Mouse (Mus musculus) G1E-ER4 (cell line): ENCODE data around the gene Hba-a2. TPM values are rescaled to one million over a fixed set of nuclear protein-coding genes. Genes with fewer than 3 reads are reported as not detected.

Experiments used
- GATA1 ChIP-seq: IDR thresholded peaks from one replicate; pipeline ENCODE4 v1.8.0; 2012; ENCODE audit warnings: low read length, inconsistent platforms
- polyA plus RNA-seq: library from polyadenylated mRNA; stranded (reverse); fragments of >175 nt; gene quantifications from 2 replicates; pipeline ENCODE4 v1.2.3, GENCODE M21; 2012

The Hba-a2 gene
- polyA plus RNA-seq, 1 experiment = 3,812 TPM

GRCm38 (mm10) chr11:32300279-32301267 is 4.3 kb downstream of the Hba-a2 start:
- no peak for TF ChIP-seq GATA1

GRCm38 (mm10) chr11:32301506-32301905 is 5.2 kb downstream of the Hba-a2 start:
- no peak for TF ChIP-seq GATA1

GRCm38 (mm10) chr11:32302824-32303419 is 6.6 kb downstream of the Hba-a2 start:
- no peak for TF ChIP-seq GATA1

- no peak for TF ChIP-seq GATA1
Measured at GRCm38 (mm10) chr11:32303455-32303854, 7.2 kb downstream of the Hba-a2 start.

GRCm38 (mm10) chr11:32307006-32307405 is 10.7 kb downstream of the Hba-a2 start:
- TF ChIP-seq GATA1 = no peak

GRCm38 (mm10) chr11:32309446-32309845 is 13.2 kb downstream of the Hba-a2 start:
- no peak for TF ChIP-seq GATA1

GRCm38 (mm10) chr11:32309928-32310327 is 13.6 kb downstream of the Hba-a2 start:
- TF ChIP-seq GATA1 = no peak

- TF ChIP-seq GATA1 = no peak
Measured at GRCm38 (mm10) chr11:32316009-32316408, 19.7 kb downstream of the Hba-a2 start.

- TF ChIP-seq GATA1 = no peak
Measured at GRCm38 (mm10) chr11:32320507-32321195, 24.4 kb downstream of the Hba-a2 start.

- TF ChIP-seq GATA1 = no peak
Measured at GRCm38 (mm10) chr11:32321196-32321565, 24.9 kb downstream of the Hba-a2 start.

GRCm38 (mm10) chr11:32324609-32325008 is 28.3 kb downstream of the Hba-a2 start:
- no peak for TF ChIP-seq GATA1

GRCm38 (mm10) chr11:32331075-32331474 is 34.8 kb downstream of the Hba-a2 start:
- no peak for TF ChIP-seq GATA1

GRCm38 (mm10) chr11:32331861-32332260 is 35.6 kb downstream of the Hba-a2 start:
- TF ChIP-seq GATA1 = no peak

- no peak for TF ChIP-seq GATA1
Measured at GRCm38 (mm10) chr11:32333235-32333634, 36.9 kb downstream of the Hba-a2 start.

- no peak for TF ChIP-seq GATA1
Measured at GRCm38 (mm10) chr11:32336435-32336907, 40.2 kb downstream of the Hba-a2 start.

GRCm38 (mm10) chr11:32339131-32339531 is 42.8 kb downstream of the Hba-a2 start:
- TF ChIP-seq GATA1 = no peak
